Mouse (Mus musculus) neutrophil, adult 5-6 weeks (primary cell): Measurements from ENCODE around the gene Tes. TPM values are rescaled to one million over a fixed set of nuclear protein-coding genes. Genes with fewer than 3 reads are reported as not detected.
A peak's percentile ranks its signal among the peaks of the same experiment; 100 is the strongest.

Source experiments
- ATAC-seq: fragments of 151-379, 151-347 bp; 2 replicates; pipeline ENCODE4 v1.8.0; 2017; ENCODE audit warnings: mild to moderate bottlenecking, moderate TSS enrichment; ENCODE audit not compliant: insufficient number of reproducible peaks, poor library complexity, low FRiP score, severe bottlenecking; ENCODE audit errors: extremely low read depth
- total RNA-seq: library from RNA; stranded (forward); fragments of 200-1000 nt; gene quantifications from 2 replicates; pipeline ENCODE4 v1.2.3, GENCODE M21; 2017

Tes gene
- total RNA-seq, 1 experiment from 2014 or later, result 59.9 TPM

DNA sequence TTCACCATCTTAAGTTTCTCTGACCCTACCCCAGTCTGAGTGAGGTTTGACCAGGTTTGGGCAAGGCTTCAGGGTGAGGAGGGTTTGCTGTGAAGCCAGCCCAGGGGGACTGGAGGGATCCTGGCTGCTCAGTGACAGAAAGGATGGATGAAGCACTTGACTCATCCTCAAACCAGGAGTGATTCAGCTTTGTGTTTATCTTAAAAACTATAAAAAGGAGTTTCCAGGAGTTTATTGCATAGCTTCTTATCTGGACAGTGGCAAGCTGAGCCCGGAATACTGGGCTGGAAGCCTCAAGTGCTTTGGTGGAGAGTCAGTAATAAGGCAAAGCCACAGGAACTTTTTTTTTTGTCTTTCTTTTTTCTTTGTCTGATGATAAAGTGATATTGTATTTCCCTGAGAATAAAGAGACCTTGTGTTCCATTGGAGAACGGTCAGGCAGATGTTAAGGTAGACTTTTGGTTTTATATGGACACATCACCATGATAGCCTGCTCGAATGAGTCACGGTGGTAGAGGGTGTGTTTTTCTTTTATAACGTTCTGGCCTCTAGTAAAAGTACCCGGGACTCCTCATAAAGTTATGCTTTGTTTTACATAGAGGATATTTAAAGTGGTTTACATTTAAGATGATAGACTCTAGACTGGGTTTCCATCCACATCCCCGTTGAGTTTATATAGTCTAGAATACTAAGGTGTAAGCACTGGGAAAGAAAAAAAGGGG lies 8.0 kb downstream of the Tes start:
- ATAC-seq, result no peak

DNA sequence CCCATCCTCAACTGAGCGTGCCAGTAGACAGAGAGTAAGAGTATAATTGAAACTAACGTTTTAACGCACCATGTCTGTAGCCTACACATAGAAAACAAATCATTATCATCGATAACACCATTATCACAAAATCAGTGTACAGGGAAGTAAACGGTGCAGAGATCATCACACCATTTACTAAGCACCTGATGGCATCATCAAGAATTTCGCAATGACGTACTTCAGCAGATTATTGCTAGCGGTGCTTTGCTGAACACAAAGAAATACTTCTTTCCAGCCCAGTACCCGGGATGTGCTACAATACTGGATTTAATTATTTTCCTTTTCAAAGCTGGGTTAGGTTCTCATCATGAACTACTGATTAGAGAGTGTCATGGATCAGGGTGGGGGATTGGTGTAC lies 12.3 kb downstream of the Tes start:
- no peak for ATAC-seq

DNA sequence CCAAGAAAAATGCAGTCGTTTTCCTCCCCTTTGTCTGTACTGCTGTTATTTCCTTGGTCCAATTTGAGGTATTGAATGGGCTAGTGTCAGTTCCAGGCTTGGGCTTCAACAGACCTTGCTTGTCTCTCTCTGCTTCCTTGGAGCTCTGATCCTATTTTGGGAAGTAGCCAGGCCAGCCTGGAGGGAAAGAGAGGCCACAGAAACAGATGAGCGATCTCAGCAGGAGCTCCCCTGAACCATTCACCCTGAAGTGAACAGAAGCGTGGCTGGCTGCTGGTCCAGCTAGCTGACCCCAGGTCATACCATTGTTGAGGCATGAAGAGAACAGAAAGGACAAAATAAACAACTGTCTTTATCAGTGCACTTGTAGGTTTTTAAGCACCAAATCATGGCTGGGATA lies 12.8 kb downstream of the Tes start:
- no peak for ATAC-seq

DNA sequence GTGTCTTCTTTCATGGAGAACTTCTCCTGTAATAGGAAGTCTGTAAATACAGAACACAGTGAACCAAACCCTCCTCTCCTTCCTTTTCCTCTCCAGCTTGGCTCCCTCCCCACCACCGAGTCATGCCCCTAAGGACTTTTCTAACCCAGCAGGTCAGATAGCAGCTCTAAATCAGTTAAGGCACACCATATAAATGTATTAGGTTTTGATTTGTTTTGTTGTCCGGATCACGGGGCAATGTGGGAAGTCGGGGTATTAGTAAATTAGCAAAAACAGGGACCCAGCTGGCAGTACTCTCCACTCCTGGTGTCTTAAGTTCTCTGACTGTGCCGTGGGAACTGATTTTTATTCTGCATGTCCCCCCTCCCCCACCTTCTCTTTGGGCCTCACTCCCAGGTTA lies 14.4 kb downstream of the Tes start:
- ATAC-seq, result no peak

DNA sequence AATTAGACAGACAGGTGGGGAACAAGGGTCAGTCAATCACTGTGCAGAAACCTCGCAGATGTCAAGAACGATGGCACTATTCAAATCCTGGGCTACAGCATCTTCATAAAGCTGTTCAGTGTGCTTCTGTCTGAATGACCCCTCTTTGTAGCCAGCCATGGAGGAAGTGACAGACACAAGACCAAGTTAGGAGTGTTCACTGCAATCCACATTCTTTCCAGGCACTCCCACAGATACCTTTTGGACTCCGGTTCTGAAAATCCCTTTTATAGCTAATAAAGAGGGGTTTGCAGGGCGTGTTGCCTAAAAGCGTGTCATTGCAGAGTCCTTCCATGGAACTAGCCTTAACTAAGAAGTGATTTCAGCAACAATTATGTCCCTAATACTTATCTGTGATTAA lies 14.9 kb downstream of the Tes start:
- no peak for ATAC-seq

DNA sequence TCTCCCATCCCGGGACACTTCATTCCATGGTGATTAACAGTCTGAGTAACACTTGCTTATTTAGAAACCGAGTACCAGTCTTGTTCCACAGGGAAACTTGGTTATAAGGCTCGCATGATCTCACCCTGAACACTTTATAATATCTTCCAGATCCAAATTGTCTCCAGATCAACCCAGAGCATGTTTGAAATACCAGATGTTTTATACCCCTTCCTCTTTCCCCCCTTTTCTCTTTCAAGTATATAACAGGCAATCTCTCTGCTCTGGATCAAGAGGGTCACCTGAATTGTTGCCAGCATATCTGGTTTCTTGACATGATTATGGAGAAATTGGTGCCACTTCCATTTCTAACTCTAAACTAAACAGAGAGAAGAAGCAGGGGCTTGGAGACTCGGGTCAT lies 17.3 kb downstream of the Tes start:
- ATAC-seq, result no peak

DNA sequence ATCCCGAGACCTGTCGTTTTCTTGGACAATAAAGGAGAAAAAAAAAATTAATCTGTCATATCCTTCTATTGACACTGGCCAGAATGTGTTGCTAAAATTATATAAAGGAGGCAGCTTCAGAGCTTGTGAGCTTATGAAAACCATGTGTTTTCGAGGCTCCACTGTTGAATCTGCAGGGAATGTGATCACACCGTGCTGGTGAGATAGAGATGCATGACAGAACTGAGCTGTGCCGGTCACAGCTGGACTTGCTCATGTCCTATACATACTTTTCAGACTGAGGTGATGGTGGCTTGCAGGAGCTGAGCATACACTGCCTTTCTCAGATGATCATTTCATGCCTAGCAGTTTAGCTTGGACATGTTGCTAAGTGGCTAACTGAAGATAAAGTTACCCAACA lies 17.9 kb downstream of the Tes start:
- no peak for ATAC-seq

DNA sequence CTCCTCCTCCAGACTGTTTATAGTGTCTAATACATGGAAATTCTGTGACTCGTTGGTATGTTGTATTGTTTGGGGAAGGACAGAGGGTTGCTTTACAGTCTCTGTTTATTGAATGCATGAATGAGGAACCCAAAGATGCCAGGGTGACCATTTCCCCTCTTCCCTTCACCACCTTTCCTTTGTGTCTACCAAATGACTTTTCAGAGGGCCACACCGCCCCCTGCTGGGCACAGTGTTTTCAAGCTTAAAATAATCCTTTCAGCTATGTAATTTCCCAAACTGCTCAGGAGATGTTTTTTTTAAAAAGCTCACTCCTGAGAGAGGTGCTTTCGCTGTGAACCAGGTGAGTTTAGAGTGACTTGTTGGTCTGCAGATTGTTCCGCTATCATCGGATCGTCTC lies 22.5 kb downstream of the Tes start:
- ATAC-seq, result peak; percentile 76

DNA sequence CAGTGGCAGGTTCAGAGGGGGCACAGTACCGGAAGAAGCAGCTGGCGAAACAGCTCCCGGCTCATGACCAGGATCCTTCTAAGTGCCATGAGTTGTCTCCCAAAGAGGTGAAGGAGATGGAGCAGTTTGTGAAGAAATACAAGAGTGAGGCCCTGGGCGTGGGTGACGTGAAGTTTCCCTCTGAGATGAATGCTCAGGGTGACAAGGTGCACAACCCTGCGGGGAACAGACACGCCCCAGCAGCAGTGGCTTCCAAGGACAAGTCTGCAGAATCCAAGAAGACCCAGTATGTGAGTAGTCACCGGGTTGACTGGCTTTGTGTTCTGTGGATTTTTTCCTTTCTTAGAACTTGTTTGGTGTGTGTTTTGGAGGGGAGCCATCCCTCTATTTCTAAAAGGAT lies 32.4 kb downstream of the Tes start:
- no peak for ATAC-seq

DNA sequence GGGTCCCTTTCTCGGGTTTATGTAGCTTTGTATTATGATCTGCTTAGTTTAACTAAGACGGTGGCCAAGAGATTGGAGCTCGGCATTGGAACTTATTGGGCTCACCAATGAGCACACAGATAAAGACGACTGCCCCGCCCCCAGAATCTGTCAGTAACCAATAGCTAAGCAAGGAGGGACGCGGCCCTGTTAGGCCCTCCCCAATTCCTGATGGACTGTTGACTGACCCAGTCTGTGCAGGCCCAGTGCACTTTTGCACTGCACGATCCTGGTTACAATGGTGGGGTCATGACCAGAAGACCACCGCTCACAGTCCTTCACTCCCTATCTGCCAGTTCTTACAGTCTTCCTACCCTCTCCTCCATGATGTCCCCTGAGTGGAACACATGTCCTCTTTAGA lies 33.6 kb downstream of the Tes start:
- no peak for ATAC-seq

DNA sequence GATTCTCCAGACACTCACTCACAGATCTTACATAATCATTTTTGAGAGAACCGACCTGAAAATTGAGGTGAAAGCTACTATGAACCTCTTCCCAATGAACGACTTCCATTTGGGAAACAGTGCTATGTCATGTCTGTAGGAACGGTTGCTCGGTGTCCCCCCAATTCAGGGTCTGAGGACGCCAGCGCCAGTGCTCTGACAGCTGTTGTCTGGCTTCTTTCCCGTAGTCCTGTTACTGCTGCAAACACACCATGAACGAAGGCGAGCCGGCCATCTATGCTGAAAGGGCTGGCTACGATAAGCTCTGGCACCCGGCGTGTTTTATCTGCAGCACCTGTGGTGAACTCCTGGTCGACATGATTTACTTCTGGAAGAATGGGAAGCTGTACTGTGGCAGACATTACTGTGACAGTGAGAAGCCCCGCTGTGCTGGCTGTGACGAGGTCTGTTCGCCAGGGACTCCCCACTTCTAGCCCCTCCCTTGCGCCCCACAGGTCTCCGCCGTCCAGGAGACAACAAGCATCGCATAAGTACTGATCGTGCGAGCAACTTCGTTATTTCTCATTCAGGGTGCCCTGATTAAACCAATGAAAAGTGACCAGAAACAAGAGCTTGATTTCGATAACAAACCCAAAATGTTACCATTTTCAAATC lies 34.7 kb downstream of the Tes start:
- ATAC-seq, result no peak

DNA sequence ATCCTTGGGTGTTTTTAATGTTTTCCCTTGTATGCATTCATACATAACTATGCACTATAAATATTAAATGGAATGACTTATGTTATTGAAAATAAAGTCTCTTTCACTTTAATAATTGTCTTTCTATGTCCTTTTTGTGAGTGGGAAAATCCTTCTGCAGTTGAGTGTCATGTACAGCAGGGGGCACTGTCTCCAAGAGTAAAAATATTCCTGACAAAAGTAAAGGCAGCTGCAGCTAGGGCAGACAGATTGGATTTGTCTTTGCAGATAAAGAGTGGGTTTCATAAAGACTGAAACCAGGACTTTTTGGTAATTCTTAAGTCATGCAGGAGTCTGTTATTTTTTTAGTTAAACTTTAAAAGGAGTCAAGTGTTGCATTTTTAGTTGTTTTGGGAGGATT lies 40.8 kb downstream of the Tes start:
- 0 out of 2 replicates have a peak, but pooled peaks have one; percentile 30 for ATAC-seq

DNA sequence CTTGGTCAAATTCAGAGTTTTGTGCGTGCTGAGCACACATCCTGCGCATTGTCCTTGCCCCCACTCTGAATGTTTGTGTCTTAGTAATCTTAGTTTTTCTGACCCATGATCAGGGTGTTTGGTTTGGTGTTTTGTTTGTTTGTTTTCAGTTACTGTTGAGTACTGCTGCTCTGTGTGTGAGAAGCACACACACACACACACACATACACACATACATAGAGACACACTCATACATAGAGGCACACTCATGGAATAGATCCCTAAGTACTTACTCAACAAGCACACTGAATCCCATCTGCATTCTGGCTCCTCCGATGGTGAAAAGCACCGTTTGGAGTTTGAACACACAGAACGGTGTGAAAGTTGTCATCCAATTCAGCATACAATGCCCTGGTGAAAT lies 41.5 kb downstream of the Tes start:
- ATAC-seq, result no peak

DNA sequence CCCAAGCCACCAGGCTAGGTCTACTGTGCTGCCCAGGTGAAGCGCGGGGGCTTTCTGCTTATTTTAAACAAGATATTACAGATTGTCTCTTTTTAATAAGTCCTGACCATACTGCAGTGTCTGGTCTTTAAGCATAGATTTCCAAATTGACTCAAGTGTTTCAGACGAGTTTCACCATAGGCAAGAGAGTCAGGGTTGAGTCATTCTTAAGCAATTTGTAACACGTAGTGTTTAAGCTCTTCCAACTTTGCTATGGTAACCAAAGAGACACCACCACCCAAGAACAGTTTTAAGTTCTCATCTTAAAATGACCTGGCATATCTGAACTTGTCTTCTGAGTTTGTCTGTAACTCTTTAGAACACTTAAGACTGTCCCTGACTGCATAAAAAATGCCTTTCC lies 44.3 kb downstream of the Tes start:
- no peak for ATAC-seq

DNA sequence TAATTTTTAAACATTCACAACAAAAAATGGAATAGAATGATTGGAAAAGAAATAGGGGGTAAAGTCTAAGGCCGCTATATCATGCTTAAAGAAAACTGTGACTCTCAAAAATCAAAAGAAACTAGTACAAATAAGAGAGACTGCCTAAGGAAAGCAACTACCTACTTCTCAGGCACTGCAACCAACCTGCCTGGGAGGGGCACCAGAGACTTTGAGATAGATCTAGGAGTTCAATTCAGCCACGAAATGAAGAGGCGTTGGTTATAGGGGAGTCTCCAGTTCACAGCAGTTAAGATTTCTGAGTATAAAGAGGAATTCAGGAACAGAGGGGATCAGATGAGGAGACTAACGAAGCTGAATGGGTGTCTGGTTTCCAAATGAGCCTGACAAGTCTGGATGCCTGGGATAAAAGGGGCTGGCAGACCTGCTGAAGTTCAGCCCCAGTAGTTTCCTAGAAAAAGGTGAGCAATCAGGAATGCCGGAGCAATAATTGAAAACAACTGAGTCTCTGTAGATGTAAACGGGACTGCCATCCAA lies 45.7 kb downstream of the Tes start:
- no peak for ATAC-seq

DNA sequence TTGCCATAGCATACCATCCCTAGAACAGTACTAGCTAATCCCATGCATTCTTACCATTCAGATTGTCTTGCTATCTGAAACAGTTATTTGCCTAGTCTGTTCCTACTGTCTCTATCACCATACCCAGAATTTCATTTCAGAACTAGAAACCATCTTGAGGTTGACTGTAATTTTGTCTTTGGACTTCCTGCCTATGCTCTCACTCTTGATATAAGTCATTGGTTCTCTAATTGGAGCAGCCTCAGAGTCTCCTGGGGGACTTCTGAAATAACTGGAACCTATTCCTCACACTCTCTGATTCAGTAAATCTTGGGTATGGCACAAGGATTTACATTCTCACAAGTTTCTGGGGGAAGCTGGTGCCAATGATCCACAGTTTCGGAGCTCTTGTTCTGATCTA lies 47.1 kb downstream of the Tes start:
- no peak for ATAC-seq

DNA sequence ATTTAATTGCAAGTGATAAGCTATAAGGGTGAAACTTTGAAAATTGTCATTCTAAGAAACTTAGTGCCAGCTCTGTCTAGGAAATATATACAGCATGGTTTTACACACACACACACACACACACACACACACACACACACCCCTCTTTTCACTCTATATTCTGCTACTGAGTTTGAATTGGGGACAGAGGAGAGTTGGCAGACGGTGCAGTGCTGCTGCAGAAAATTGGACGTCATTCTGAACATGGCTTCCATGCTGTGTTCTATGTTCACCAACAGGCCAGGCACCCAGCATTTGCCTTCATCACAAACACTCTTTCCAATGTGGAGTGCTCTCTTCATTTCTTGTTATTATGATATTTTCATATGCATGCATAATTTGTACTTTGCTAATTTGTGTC lies 48.0 kb downstream of the Tes start:
- no peak for ATAC-seq

DNA sequence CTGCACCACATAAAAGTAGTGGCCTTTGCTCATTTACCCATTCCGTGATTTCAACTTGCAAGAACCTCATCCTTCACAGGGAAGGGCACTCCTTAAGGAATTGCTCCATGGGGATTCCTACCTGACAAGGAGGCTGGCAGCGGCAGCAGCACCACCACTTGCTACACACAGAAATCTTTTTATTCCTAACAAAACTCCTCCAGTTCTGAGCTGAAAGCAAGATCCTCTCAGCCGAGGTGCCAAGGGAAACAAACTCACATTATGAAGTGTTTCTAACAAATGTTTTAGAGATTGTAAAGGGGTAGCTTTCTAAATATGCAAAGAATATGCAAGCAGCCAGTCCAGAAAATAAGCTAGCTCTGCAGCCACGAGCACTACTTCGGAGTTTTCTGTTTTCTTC lies 49.6 kb downstream of the Tes start:
- no peak for ATAC-seq

DNA sequence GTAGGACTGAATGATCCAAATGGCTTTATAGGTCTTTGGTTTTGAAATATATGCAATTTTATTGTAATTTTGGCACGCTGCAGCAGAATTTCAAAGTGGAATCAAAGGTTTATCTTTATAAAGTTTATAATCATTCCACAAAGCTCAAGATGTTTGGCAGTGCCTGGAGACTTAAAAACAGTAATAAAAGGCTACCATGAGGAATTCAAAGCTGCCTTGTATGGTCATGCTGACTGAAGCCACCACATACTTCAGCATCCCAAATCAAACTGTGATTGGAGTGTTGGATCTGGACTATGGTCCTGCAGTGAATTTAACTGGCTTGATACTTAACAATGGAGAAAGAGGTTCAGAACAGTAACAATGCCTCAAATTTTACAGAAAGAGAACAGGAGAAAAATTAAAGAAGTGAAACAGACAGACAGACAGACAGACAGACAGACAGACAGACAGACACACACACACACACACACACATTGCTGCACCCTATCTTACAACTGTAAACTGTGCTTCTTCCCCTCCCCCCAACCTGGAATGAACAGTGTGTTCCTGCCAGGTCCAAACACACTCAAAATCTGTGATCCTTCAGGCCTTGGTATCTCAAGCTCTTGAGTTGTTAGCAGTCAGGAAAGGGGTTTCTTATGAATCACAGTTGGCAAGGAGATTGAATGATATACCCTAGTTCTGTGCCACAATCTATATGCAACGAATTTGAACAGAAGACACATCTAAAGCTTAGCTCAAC lies 50.3 kb downstream of the Tes start:
- no peak for ATAC-seq
